Mouse (Mus musculus): ENCODE measurements at regions not wholly inside any gene's neighbourhood (a gene's known extent, or its start where the extent isn't known, plus 50 kb on each side); places are given as distances from the start of the nearest gene placed in this dataset.

- ATAC-seq (ENCODE audit: low TSS enrichment) = no peak
These were observed 254.8 kb downstream of the Ajap1 start for GRCm38 (mm10) chr4:153227680-153228420.

GRCm38 (mm10) chr4:153224618-153225177 lies 257.9 kb downstream of the Ajap1 start:
- no peak for ATAC-seq (ENCODE audit: low TSS enrichment)

DNA sequence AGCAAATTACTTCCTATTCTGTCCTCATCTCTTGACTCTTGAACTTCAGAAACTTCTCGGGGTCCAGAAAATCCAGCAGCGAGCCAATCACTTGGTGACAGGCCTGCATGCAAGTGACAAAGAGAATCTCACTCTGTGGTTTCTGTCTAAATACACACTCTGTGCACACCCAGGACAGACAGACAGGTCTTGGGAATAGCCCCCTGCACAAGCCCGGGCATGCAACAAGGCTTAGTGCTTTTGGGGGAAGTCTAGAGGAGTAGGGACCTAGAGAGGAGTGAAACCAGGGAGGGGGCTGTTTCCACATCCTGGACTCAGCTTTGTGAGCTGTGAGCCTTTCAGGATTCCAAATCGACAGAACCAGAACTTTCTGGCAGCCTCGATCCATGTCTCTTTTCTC lies 259.6 kb downstream of the Ajap1 start:
- no peak for ATAC-seq (ENCODE audit: low TSS enrichment)

GRCm38 (mm10) chr4:153220485-153220884 lies 262.1 kb downstream of the Ajap1 start:
- no peak for ATAC-seq (ENCODE audit: low TSS enrichment)

- no peak for ATAC-seq (ENCODE audit: low TSS enrichment)
These were observed 262.5 kb downstream of the Ajap1 start for GRCm38 (mm10) chr4:153220074-153220473.

DNA sequence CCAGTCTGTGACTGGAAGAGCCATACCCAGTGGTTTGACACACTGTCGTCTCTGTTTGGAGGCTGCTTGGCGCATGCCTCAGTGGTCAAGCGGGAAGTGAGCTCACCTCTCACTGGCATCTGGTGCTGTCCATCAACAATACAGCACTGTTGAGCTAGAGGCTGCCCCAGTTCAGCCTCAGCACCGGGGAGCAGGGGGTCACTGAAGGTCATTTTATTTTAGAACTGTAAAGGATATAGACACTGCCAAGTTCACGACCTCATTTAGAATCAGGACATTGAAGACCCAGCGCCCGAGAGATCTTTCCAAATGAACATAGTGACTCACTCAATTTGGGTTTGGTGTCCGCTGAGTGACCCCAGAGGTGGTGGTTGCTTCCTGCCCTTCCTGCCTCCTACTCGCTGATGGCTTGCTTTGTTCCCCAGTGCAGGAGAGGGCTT lies 265.1 kb downstream of the Ajap1 start:
- ATAC-seq (ENCODE audit: low TSS enrichment) = peak; percentile 84

DNA sequence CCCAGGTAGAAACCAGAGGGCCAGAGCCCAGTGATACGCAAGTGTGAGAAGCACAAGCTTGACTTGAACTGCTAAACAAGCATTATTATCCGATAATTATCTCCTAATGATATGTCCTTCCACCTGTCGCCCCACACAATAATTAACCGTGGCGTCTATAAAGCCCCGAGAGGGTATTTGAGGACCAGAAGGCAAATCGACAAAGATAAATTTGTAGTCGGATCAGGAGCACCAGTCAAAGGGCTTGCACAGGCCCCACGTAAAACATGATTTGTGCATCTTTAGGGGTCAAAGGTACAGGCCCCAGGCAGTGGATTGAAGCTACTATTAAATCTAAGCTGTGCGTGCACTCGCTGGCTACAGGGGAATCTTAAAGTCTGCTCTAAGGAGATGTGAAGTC lies 270.5 kb downstream of the Ajap1 start:
- no peak for ATAC-seq (ENCODE audit: low TSS enrichment)

GRCm38 (mm10) chr4:153208822-153209221 lies 273.8 kb downstream of the Ajap1 start:
- ATAC-seq (ENCODE audit: low TSS enrichment) = no peak

DNA sequence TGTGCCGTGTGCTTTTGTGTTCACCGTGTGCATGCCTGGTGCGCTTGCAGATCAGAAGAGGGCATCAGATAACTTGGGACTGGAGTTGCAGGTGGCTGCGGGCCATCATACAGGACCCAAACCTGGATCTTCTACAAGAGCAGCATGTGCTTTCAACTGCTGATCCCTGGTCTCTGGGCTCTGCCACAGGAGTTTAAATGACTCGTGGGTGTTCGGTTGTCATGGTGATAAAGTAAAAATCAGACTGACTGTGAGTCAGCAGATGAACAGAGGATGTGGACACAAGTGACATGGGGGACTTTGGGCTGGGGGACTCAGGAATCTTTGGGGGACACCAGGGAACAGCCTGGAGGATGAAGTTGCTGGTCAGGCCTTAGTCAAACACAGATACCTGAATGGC lies 274.4 kb downstream of the Ajap1 start:
- ATAC-seq (ENCODE audit: low TSS enrichment) = no peak; the same call in 1 of the 2 replicates

DNA sequence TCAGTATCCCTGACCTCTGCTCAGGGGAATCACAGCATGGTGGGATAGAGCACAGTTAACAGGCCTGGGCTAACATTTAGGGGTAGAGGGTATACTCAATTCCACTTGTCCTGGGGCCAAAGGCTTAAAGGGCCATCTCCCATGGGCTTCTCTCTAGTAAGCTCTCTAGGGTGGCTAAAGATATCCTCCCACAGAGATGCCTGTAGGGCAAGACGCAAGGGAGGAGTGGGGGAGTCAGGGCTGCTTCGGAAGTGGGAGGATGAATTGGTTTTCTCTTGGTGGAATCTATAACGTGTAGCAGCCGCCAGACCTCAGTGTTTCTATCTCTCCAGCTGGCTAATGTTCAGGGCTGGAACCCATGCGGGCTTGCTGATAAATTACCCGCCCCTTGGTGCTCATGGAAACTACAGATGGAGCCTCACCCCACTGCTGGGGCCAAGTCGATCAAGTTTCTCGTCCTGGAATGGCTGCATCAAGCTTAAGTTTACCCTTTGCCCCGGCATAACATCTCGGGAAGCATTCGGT lies 275.0 kb downstream of the Ajap1 start:
- no peak for ATAC-seq (ENCODE audit: low TSS enrichment)

DNA sequence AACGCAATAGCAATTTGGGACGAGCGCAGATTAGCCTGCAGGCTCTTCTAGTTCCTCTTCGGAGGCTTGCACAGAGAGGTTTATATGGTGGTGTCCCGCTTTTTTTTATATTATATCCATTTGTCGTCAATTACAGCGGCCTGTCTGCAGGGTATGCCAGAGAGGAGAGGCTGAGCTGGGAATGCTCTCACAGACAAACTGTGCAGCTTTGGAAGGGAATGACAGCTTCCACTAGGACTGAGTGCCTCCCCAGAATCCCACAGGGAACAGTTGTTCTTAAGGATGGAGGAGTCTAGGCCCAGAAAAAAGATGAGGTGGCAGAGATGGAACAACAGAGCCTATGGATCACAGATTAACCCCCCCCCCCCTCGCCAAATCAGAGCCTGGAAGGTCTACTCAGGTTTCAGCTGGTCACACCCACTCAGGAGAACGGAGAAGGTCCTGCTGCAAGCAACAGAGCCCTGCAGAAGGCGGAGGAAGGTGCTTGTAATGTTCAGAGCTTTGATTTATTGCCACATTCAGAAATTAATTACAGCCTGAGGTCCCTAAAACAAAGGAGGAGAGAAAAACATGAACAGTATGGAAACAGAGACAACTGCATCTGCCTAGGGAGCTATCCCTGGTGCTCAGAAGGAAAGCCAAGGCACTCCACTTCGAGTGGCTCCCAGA lies 275.7 kb downstream of the Ajap1 start:
- ATAC-seq (ENCODE audit: low TSS enrichment) = peak; percentile 57; the same call in 1 of the 2 replicates

DNA sequence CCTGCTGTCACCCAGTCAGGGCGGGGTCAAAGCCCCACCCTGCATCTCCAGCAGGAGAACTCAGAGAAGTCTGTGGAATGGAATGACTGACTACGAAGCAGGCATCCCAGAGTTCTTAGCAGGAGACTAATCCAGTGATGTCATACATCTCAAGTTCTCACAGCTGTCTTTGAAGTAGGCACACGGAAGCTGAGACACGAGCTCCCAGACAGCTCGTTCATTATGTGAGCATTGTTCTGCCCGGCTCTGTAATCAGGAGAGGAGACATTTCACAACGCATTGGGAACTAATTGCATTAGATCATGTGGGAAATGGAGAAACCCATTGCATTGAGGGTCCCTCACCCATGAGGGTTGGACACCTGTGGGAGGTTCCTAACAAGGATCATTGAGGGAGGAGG lies 277.8 kb downstream of the Ajap1 start:
- no peak for ATAC-seq (ENCODE audit: low TSS enrichment)

DNA sequence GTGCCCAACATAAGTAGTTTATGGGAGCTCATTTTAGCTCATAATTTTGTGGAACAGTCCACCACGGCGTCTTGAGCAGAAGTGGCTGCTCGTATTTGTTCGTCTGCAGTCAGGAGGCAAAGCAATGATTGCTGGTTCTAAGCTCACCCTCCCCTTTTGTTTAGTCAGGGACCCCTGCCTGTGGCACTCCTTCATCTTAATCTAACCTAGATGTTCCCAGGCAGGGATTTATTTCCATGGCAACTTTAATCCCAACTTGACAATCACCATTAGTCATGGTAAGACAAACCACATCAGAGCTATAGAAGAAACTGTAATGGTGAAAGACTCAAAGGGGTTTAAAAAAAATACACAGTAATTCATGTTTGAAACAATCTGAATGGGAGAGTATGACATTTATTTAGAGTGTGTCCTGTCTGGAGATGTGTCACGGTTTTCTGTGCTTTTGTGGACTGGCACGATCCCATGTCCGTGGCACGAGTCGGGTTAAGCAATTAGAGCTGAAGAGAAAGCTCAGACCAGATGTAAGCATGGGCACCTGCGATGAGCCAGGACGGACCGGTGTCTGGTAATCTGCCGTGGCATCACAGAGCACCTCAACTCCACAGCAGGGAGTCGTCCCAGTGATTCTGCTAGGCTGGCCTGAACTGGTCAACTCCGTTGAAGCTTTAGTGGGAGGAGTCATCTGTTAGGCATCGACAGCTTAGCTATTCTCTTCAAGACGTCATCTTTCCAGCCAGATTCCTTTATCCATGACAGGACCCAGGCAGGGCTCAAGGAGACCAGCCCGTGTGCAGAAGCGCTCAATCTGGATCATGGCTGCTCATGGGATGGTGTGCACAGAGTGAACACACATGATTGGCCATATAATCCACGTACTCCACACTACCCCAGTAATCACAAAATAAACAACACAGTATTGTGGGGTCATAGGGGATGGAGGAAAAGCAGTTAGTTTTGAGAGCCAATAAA lies 281.5 kb downstream of the Ajap1 start:
- no peak for ATAC-seq (ENCODE audit: low TSS enrichment)

DNA sequence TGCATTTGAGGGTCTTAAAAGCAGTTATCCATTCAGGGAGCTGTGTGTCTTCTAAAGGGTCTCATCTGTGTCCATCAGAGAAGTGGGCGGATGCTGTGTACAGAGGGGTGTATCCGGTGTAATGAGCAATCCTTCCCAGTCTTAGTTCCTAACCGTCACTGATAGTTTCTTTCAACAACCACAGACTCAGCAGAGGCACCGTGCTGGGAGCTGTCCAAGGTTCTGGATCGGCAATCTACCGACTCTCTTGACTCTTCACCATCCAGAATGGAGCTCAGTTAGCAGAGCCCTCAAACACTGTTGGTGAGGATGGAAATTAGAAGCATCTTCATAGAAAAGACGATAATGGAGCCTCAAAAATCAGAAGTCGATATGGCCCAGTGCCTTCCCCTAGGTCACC lies 293.1 kb downstream of the Ajap1 start:
- 0 out of 2 replicates have a peak, but pooled peaks have one; percentile 39 for ATAC-seq (ENCODE audit: low TSS enrichment)

DNA sequence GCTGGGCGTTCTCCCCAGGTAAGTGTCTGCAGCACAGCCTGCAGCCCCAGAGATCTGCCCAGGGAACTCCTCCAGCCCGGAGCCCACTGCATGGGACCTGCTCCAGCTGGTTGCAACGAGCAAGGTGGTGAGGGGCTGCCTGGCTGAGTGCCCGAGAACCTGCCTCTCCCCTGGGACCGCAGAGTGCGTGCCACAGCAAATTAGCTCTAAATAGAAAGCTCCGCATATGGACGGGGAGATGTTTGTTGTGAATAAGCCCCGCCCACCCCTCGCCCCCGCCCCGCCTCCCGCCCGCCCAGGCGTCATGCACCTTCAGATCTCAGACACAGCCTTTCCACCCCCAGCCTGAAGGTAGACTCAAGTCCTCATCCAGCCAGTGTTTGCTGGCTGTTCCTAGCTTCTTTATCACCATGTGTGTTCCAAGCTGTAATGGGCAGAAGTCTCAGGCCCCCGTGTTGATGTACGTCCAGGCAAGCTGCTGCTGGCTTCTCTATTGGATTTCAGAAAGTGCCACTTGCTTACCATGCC lies 294.0 kb downstream of the Ajap1 start:
- peak; percentile 45; the same call in 1 of the 2 replicates for ATAC-seq (ENCODE audit: low TSS enrichment)

DNA sequence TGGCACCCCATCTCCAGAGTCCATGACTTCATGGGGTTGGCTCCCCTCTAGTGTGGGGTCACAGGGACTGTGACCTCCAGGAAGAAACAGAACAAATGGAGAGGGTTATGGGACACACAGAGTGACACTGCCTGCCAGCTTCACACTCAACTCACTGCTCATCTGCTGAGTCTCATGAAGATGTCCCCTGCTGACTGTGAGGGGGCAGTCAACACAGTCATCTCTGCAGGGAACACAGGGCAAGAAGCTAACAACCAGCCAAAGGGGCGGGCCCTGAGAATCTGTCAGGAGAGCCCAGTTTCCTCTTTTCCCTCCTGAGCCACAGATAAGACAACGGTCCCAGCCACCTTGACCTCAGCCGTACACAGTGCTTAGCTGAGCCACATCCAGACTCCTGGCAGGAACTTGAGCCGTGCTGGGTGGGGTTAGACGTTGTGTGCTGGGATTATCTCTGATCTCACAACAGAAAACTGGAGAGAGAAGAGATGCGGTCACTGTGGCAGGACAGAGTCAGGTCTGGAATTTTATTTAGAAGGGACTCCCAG lies 294.6 kb downstream of the Ajap1 start:
- ATAC-seq (ENCODE audit: low TSS enrichment) = peak; percentile 38; the same call in 1 of the 2 replicates

DNA sequence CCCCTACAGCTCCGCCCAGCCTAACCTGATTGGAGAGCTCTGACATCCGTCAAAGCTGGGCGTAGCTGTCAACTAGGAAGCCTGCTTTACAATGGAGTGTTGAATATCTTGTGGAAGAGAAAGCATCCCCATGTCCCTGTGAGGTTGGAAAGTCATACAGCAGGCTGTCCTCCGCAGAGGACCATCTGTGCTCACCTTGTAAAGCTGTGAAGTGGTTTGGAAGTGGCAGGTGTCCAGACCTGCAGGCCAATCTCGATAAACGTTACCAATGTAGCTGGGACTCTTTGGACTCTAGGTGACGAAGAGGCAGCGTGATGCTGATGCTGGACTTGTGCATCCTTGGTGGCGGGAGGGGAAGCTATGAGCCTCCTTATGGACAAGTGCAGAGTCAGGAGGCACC lies 305.1 kb downstream of the Ajap1 start:
- ATAC-seq (ENCODE audit: low TSS enrichment) = no peak

GRCm38 (mm10) chr4:153175660-153176059 lies 307.0 kb downstream of the Ajap1 start:
- ATAC-seq (ENCODE audit: low TSS enrichment) = peak; percentile 64

DNA sequence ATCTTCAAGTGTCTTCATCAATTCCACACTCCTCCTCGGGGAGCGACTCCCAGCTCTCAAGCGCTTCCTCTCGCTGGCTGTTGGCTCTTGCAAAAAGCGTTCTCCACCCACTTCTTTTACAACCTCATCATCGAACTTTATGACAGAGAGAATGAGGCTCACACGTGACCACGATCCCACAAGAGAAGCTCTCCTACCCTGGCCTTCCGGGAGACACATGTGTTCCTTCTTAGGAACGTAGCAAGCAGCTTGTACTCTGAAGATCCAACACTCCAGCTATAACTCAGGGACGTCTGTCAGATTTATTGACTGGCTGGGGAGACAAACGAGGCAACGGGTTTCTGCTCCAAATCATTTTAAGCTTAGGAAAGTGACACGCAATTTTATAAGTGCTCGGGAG lies 307.5 kb downstream of the Ajap1 start:
- ATAC-seq (ENCODE audit: low TSS enrichment) = no peak

DNA sequence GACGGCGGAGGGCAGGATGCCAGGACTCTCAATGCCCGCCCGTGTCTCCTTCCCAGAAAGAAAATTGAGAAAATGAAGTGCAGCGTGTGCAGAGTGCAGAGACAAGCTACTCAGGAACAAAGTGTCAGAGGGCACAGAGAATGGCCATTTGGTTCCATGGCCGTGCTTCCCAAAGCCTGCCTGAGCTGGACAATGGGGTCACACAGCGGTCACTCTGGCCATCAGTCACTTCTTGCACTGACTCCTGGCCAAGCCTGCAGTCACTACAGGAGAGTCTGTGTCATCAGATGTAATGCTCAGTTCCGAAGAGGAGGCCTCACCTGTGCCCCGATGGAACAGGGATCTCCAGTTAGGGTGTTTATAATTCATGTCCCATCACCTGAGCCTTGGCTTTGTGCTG lies 312.6 kb downstream of the Ajap1 start:
- ATAC-seq (ENCODE audit: low TSS enrichment) = no peak

DNA sequence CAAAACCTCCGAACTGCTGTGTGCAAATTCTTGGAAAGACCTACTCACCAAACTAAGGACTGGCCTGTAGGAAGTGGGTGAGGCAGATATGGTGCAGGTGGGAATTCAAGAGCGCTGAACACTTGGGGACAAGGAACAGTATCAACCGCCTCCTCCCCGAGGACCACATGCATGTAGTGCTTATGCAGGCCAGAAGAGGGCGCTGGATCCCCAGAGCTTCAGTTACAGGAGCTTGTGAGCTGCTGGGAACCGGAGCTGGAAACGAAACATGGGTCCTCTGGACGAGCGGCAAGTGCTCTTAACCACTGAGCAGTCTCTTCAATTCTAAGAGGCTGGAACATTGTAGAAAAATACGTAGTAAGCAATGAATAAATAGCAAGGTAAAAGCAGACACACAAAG lies 317.8 kb downstream of the Ajap1 start:
- ATAC-seq (ENCODE audit: low TSS enrichment) = no peak
